Mouse (Mus musculus) c-Kit-positive CD71-positive TER-119-negative erythroid progenitor cells, embryonic 14.5 days (primary cell): ENCODE measurements around the gene Zfp790.

ENCODE experiments used
- DNase-seq: peaks from one replicate; pipeline ENCODE4 v3.0.0-alpha.2; 2013; ENCODE audit warnings: low read depth

The Zfp790 gene

DNA sequence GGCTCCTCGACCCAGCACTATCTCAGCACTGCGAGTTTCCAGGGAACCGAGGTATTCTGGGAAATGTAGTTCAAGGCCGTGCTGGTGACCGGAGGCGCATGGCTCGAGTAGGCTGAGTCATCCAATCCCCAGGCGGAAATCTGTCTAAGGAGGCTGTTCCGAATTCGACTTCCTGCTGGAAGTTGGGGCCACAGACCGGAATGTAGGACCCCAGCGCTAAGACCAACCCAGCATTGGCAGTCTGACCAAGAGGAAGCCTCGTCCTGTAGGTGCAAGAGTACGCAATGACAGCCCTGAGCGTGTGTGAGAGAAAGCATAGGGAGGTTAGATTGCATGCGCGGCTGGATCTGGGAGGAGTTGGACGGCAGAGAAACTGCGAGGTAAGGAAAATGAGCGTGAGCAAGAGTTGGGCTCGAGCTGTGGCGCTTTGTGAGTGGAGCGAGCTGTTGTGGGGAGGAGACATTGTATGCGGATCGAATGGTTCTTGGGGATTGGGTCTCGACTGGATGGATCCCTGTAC lies at the start of gene Zfp790:
Zfp790 (plus strand) TSS at position 205 of the 520 bp plus-strand sequence.
- peak; percentile 91 for DNase-seq

DNA sequence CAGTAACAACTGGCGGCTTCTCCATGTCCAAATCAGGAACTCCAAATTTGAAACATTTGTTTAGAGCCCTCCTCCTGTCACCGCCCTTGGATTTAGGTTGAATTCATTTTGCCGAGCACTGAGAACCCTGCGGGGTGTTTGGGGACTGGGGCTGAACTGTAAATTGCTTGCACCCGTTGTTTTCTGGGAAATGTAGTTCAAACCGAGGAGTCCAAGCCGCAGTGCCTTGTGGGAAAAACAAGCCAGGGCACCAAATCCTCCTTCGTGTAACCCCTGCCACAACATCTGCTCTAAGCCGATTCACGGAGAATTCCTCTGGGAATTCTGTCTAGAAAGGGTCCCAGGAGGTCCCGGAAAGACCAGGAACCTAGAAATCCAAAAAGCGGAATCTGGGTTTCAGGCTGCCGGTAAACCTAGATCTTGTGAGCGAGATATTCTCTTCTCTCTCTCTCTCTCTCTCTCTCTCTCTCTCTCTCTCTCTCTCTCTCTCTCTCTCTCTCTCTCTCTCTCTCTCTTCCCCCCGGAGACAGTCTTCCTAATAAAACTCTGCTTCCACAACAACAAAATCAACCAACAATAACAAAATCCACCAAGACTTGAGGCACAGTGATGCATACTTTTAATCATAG lies 48.7 kb upstream of the Zfp790 start:
- DNase-seq, result peak; percentile 74

DNA sequence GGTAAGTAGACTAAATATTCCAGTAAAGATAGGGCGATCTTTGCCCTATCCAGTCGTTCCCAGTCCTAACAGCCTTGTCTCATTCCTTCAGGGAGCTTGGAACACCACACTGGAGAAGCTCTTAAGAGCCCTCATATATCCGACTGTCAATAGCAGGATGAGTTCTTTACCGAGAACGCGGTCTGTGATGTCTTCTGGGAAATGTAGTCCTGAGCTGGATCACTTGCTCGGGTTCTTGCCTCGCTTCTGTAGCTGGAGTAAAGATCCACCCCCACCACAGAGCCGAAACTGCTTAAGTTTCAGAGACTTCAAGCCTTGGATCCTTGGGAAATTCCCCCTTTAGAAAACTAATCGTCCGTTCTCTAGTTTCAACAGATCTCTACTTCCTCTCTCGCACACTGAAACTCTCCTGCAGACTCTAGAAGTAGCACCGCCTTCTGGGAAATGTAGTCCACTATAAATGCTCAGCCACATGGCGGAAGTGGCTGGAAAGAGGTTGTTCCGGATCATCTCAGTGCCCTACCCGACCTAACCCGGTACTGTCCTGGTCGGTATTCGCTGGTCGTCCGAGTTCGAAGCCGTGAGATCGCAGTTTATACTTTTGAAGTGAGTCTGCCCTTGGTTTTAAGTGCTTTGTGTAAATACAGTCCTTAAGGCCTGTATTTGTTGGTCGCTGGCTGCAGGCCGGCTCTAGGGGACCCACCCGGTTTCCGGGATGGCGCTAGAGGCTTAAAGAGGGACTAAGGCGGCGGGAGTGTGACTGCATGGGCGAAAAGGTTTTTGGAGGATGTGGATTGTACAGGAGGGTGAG lies 47.6 kb upstream of the Zfp790 start, which contains the start of gene Zfp84:
Zfp84 (plus strand) TSS at position 463 of the 811 bp plus-strand sequence.
- DNase-seq, result peak; percentile 91

DNA sequence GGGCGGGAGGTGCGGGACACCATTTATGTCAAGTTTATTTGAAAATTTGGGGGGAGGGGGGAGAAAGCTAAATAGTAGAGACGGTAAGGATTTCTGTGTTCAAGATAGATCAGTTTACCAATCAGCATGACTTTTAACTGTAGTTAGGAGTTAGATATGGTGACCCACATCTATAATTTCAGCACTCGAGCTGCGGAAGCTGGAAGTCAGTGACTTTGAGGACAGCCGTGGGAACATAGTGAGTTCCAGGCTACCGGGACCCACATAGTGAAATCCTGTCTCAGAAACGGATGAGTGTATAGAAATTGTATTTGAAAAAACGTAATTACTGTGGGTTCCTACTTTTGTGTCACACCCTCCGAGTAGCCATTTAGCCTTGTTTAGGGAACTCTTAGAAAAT lies 46.9 kb upstream of the Zfp790 start:
- no peak for DNase-seq

DNA sequence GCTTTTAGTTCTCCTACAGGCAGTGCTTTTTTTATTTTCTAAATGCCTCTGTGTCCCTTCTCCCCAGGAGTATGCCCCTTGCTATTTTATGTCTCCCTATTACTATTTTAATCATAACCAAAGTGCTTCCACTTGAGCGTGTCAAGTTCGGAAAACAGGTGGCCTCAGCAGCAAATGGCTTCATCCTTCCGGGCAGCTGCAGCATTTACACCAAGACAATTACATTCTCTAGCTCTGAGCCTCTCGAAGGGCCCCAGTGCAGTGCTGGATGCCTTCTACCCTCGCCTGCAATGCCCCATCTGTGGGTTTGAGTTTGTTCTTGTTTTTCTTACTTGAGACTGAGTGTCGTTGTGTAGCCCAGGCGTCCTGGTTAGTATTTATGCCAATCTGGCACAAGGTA lies 42.4 kb upstream of the Zfp790 start:
- DNase-seq, result no peak

DNA sequence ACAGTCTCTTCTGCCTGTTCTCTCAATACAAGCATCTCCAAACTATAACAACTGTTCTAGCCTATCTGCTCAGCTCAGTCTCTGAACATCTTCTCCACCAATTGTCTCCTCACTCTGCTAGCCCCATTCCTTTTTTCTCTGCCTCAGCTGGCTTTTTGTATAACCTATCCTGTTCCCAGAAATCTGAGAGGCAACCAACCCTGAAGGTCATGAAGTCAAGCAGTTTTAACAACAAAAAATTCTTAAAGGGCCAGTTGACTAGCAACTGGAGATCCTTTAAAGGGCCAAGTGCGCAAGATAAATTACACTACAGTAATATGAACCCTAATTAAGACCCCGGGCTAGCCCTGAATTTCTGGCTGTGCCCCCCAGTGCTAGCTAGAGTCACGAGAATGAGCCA lies 41.5 kb upstream of the Zfp790 start:
- DNase-seq, result no peak

DNA sequence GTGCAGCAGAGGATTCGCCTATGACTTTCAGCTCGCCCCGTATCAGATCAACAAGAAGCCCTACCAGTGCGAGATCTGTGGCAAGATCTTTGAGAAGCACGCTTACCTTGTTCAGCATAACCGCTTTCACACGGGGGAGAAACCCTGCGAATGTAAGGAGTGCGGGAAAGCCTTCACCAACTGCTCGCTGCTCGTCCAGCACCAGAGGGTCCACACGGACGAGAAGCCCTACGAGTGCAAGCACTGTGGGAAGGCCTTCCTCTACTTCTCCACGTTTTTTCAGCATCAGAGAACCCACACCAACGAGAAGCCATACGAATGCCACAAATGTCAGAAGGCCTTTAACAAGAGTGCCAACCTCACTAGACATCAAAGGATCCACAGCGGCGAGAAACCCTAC lies 39.3 kb upstream of the Zfp790 start:
- DNase-seq, result no peak

DNA sequence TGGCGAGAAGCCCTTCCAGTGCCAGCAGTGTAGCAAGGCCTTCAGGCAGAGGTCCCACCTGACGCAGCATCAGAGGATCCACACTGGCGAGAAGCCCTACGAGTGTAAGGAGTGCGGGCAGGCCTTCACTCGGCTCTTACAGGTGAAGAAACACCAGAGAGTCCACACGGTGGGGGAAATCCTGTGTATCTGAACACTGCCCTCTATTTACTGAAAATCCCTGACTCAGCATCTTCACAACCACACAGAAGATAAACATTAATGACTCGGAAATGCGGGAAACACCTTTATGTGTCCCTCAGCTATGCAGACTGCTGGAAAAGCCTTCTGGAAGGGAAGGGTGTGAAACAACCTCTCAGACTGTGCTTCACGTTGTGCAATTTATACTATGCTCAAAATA lies 38.5 kb upstream of the Zfp790 start:
- no peak for DNase-seq

DNA sequence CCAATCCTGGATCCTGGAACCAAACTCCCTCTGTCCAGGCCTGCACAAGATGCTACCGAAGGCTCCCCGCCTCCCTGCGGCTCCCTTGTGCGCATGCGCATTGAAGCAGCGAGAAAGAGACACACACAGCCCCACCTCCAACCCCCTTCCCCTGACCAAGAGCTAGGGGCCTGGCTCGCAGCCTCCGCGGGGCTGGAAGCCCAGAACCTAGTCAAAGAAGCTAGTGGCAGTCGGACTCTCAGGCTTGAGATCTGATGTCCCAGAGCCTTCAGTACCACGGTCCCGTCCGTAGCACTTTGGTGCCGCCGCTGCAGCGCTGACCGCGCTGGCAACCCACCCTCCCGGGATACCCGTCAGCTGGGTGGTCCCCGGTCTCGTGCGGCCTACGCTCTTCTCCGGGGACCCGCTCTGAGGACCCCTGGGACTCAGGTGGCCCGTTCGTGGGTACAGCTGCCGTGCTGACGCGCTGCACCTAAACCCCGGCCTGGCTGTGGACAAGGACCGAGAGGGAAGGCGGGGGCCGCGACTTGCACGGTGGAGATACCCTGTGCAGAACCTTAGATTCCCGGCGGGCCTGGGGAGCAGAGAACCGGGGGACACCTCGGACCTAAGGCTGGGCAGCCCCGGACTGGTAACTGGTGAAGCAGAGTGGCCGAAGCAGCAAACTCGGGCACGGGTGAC lies 31.9 kb upstream of the Zfp790 start, which contains the start of gene Zfp30:
Zfp30 (plus strand) TSS at position 128 of the 681 bp plus-strand sequence.
- peak; percentile 68 for DNase-seq

DNA sequence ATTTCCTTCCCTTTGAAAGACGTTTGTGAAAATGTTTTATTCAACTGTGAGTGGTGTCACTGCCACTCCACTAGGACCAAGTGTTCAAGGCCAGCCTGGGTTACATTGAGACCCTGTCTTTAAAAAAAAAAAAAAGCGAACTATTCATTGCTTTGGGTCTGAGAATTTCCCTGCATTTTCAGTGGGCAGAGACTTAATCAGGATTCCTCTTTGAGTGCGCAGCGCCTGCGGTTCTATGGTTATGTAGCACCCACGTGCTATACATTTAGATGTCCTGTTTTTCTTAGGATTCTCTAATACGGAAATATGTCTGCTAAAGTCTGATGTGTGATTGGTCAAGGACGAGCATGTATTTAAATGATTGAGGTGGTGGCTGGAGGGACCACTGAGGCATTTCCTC lies 30.9 kb upstream of the Zfp790 start:
- no peak for DNase-seq

DNA sequence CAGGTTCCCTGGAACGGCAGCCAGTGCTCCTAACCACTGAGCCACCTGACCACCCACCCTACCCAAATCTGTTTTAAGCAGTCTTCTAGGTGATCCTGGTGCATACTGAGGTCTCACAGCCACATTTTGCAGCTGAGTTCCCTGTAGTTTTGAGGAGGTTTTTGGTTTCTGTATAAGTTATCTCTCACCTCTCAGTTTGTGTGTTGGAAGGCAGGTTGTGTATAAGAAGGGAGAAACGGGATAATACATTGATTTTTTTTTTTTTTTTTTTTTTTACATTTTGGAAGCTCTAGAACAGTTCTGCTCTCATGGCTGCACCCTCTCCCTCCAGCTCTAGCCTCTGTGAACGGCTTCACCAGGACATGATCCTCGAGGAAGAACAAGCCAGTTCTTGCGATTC lies 30.0 kb upstream of the Zfp790 start:
- no peak for DNase-seq

DNA sequence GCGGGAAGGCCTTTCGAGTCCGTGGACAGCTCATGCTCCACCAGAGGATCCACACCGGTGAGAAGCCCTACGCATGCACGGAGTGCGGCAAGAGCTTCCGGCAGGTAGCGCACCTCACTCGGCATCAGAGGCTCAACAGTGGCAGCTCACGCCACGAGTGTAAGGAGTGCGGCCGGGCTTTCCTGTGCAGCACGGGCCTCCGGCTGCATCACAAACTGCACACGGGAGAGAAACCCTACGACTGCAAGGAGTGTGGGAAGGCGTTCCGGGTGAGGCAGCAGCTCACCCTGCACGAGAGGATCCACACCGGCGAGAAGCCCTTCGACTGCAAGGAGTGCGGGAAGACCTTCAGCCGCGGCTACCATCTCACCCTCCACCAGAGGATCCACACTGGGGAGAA lies 23.0 kb upstream of the Zfp790 start:
- no peak for DNase-seq

DNA sequence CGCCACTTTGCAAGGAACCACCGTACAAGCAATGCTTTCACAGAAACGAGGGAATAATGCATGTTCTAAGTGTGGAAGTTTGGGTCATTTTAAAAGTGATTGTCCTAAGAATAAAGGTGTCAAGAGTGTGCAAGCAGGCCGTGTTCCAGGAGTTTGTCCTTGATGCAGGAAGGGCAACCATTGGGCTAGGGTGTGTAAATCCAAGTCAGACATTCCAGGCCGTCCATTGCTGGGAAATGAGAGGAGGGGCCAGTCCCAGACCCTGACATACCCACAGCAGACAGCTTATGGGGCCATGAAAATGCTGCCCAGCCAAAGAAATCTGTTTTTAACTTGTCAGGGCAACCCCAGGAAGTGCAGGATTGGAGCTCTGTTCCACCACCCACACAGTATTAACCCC lies 8.9 kb upstream of the Zfp790 start:
- no peak for DNase-seq

DNA sequence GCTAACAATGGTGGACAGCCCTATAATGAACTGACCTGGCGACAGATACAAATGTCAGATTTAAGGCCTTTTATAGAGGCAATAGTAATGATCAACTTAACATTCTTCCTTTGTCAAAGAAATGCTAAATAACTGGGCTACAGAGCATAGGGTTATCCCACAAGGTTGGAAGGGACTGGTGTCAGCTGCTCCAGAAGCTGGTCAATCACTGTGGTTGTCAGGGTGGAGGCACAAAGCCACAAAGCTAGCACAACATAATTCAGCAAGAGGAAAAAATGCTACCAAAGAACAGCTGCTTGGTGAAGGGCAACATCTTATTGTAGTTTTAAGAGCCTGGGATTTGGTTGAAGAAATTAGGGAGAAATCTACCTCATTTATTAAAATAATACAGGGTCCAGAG lies 3.7 kb upstream of the Zfp790 start:
- no peak for DNase-seq

DNA sequence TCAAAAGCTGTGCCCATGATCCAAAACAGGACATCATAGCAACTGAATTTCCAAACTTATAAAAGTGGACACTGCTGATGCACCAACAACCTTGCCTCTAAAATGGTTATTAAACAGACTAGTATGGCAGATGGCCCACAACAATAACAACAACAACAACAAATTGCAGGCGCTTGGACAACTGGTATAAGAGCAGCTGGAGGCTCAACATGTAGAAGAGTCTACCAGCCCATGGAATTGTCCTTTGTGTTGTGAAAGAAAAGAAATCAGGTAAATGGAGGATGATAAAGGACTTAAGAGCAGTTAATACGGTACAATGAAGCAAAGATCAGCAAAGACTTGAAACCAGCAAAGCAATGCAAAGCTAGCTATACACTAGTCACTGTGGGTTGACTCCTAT lies 1.5 kb upstream of the Zfp790 start:
- no peak for DNase-seq

DNA sequence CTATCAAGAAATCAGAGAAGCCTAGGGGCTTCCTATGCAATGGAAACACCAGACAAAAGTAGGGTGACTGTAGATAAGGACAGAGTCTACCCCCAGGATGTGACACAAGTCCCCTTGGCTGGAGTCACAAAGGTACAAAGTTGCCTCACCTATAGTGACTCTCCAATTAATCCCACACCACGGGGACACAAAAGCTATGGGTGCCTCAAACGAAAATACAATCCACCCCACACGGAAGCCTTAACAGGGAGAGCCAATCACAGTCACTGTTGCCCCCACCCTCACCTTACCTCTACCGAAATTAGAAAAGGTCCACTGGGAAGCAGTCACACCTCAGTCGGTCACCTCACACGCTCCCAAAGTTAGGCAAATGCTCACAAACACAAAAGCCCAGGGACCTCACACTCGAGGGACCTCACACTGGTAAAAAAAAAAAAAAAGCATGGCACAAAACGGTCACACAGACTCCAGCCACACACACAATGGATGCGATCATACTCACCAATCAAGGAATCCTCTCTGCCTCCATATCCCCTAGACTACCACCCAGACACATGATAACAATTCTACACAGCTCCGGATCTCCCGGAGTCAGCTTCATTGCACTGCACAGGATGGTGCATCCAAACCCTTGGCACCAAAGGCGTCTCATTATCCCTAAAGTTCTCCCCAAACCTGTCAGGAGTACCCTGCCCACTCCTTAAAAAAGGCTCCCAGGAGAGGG lies 691 bp upstream of the Zfp790 start:
- peak; percentile 17 for DNase-seq

DNA sequence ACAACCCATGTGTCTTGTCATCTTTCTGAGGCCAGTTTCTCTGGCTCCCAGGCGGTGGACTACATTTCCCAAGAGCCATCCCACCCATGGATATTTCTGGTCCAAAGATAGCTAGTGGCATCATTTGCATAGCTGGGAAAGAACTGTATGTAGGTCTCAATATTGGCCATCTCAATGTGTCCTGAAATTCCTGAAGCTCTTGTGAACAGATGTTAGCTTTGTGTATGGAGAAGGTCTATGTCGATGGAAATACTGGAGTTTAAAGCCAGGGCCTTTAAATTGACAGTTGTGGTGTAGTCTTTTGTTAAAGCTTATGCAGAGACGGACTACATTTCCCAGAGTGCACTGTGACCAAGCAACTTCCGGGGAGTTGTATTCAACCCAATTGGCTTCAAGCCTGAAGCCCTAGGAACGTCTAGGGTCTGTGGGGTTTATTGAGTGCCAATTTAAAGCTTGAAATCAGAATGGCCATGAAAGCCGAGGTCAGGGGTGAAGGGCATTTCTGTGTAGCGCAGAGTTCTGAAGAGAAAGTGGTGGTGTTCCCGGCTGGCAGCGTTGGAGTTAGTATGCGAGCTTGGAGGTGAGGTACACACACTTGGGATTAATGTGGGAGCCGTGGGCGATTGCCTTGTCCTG lies 2.8 kb downstream of the Zfp790 start:
- peak; percentile 85 for DNase-seq

DNA sequence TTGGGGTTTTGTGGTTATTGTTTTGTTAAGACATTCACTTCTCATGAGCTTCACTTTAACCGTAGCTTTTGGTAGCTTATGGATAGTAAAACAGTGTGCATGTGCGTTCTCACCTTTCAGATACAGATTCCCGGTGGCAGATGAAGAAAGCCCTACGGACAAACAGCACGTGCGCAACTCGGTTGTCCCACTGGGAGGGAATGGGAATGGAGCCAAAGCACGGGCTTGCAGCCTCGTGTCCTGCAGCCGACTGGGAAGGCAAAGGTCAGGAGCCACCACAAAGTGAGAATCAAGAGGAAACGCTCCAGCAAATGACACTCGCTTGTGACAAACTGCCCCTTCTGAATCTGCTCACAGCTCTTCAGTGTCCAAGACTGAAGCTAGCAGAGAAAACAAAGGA lies 12.1 kb downstream of the Zfp790 start:
- DNase-seq, result no peak

DNA sequence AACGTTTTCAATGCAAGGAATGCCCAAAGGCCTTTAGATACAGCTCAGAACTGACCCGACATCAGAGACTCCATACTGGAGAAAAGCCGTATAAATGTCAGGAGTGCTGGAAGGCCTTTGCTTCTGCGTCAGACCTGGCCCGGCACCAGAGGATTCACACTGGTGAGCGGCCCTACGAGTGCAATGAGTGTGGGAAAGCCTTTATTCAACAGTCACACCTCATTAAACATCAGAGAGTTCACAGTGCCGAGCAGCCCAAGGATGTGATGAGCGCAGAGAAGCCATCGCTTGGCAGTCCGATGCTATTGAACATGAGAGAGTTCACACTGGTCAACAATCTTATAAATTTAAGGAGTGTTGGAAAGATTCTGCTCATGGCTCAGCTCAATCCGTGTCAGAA lies 13.9 kb downstream of the Zfp790 start:
- DNase-seq, result no peak

DNA sequence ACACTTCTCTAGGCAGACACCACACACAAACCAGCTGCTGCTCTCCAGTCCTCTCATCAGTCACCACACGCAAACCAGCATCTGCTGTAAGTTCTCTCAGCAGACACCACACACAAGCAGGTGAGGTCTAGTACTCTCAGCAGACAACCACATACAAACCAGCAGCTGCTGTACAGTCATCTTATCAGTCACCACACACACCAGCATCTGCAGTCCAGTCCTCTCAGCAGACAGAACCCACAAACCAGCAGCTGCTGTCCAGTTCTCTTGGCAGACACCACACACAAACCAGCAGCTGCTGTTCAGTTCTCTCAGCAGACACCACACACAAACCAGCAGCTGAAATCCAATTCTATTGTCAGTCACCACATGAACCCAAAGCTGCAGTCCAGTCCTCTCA lies 20.9 kb downstream of the Zfp790 start:
- DNase-seq, result no peak

DNA sequence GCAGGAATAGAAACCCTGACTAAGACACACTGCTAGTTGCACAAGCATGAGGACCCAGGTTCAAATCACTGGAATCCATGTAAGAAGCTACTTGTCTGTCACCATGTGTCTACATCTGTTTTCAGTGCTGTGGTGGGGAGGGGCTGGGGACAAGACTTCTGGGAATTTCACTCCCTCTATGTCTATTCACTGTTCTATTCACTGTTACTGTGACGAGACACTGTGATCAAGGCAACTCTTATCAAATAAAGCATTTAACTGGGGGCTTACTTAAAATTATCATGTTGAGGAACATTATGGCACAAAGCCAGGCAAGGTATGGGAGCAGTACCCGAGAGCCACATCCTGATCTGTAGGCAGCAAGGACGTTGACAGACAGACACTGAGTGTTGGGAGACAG lies 23.3 kb downstream of the Zfp790 start:
- DNase-seq, result no peak

DNA sequence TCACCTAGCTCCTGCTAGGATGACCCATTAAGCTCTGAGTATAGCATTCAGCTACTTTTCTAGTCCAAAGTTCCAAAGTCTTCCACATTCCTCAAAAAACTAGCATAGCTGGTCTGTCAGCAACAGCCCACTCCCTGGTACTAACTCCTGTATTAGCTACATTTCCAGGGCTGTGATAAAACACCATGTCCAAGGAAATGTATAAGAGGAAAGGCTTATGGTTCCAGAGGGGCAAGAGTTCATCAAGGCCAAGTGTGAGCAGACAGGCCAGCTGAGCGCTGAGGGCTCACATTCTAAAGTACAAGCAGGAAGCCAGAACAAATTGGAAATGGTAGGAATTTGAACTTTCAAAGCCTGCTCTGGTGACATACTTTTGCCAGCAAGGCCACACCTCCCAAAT lies 26.2 kb downstream of the Zfp790 start:
- no peak for DNase-seq
